Mouse (Mus musculus) heart, embryonic 15.5 days (tissue): ENCODE measurements around the gene Rrm1. TPM values are rescaled to one million over a fixed set of nuclear protein-coding genes. Genes with fewer than 3 reads are reported as not detected.
"Not testable (repeated sequence)": the region's sequence is repeated elsewhere in the genome, so short reads cannot be mapped to it uniquely, and the experiment has no call there.

Source experiments
- ATAC-seq: fragments of 200-750 bp; cut with Nextera tagmentation; replicated peaks from 2 replicates; pipeline ENCODE4 v1.8.0; 2017; ENCODE audit warnings: low read depth, moderate TSS enrichment; ENCODE audit not compliant: insufficient number of reproducible peaks, insufficient read depth, low FRiP score
- H3K27ac ChIP-seq: fragments of 300-500 bp; sonication (generic); 2 replicates; pipeline ENCODE4 v1.5.1; 2015; ENCODE audit warnings: mild to moderate bottlenecking, inconsistent platforms
- H3K27me3 ChIP-seq: fragments of 300-500 bp; sonication (generic); 2 replicates; pipeline ENCODE4 v1.6.1; 2015; ENCODE audit warnings: inconsistent platforms
- H3K36me3 ChIP-seq: fragments of 300-500 bp; sonication (generic); 2 replicates; pipeline ENCODE4 v1.6.1; 2015; ENCODE audit warnings: mild to moderate bottlenecking, inconsistent platforms
- H3K4me1 ChIP-seq: fragments of 300-500 bp; sonication (generic); replicated peaks from 2 replicates; pipeline ENCODE4 v1.6.1; 2015; ENCODE audit warnings: inconsistent platforms
- H3K4me2 ChIP-seq: fragments of 300-500 bp; sonication (generic); 2 replicates; pipeline ENCODE4 v1.6.1; 2015; ENCODE audit warnings: inconsistent platforms, mild to moderate bottlenecking, moderate library complexity
- H3K4me3 ChIP-seq: fragments of 300-500 bp; sonication (generic); 2 replicates; pipeline ENCODE4 v1.5.1; 2015; ENCODE audit warnings: mild to moderate bottlenecking, inconsistent platforms
- H3K9ac ChIP-seq: fragments of 300-500 bp; sonication (generic); 2 replicates; pipeline ENCODE4 v1.6.1; 2015; ENCODE audit warnings: mild to moderate bottlenecking, inconsistent platforms
- H3K9me3 ChIP-seq: fragments of 300-500 bp; sonication (generic); replicated peaks from 2 replicates; pipeline ENCODE4 v1.6.1; 2016; ENCODE audit warnings: inconsistent platforms
- WGBS: fragments of 180-500 bp; shearing (Covaris S2); methylation state at CpG from one replicate; pipeline ENCODE4 v1.1.7; 2015; ENCODE audit warnings: mixed read lengths; 5-methylcytosine and 5-hydroxymethylcytosine counted together
- polyA plus RNA-seq: library from polyadenylated mRNA; unstranded; fragments of >200 nt; fragmentation: Nextera tagmentation; extraction: Ambion mirVana; gene quantifications from 2 replicates; pipeline ENCODE4 v1.2.1, GENCODE M21; 2015

The Rrm1 gene
- polyA plus RNA-seq, 1 experiment from 2014 or later: 99.0 TPM

GRCm38 (mm10) chr7:102478425-102478824 lies 36.9 kb downstream of the Rrm1 start:
- Histone ChIP-seq H3K4me3 (no peak overlapping the region), H3K9me3 (no peaks in the 10 kb centered on the region), H3K4me1 (peaks cover 7% of the 10 kb centered on the region), H3K27me3 (no peaks in the 10 kb centered on the region), H3K9ac (no peak overlapping the region), H3K4me2 (no peak overlapping the region), H3K27ac (no peak overlapping the region), H3K36me3 (no peaks in the 10 kb centered on the region)
- ATAC-seq: no peak
- 85% methylated on average over 4 of the region's 4 CpGs for WGBS

- 73% methylated on average over 3 of the region's 3 CpGs for WGBS
- H3K27ac ChIP-seq: no peak overlapping the region
- no peaks in the 10 kb centered on the region for H3K9me3 ChIP-seq
- H3K27me3 ChIP-seq: no peaks in the 10 kb centered on the region
- H3K9ac ChIP-seq: no peak overlapping the region
- no peak for ATAC-seq
- H3K4me1 ChIP-seq: peaks cover 7% of the 10 kb centered on the region
- no peak overlapping the region for H3K4me2 ChIP-seq
- H3K4me3 ChIP-seq: no peak overlapping the region
- H3K36me3 ChIP-seq: no peaks in the 10 kb centered on the region
These were observed 37.4 kb downstream of the Rrm1 start for GRCm38 (mm10) chr7:102478926-102479325.

- Histone ChIP-seq H3K27me3 (no peaks in the 10 kb centered on the region), H3K4me2 (no peak overlapping the region), H3K4me3 (no peak overlapping the region), H3K9ac (no peak overlapping the region), H3K9me3 (no peaks in the 10 kb centered on the region), H3K4me1 (peaks cover 7% of the 10 kb centered on the region), H3K27ac (no peak overlapping the region), H3K36me3 (no peaks in the 10 kb centered on the region)
- 50% methylated on average over 5 of the region's 5 CpGs for WGBS
- ATAC-seq: no peak
These were observed 38.0 kb downstream of the Rrm1 start for GRCm38 (mm10) chr7:102479368-102480078.

GRCm38 (mm10) chr7:102480821-102481220 lies 39.3 kb downstream of the Rrm1 start:
- 45% methylated on average over 4 of the region's 4 CpGs for WGBS
- no peak overlapping the region for H3K27ac ChIP-seq
- ATAC-seq: no peak

GRCm38 (mm10) chr7:102481579-102481978 lies 40.1 kb downstream of the Rrm1 start, which contains the start of gene Olfr543:
TSS of gene Olfr543 (minus strand) at chr7:102481679.
- 94% methylated on average over 4 of the region's 4 CpGs for WGBS
- H3K36me3 ChIP-seq: no peaks in the 10 kb centered on the region
- H3K9ac ChIP-seq: no peak within 1 kb of the TSS
- no peaks in the 10 kb centered on the region for H3K9me3 ChIP-seq
- H3K4me1 ChIP-seq: peaks cover 7% of the 10 kb centered on the region
- no peak within 1 kb of the TSS for H3K4me2 ChIP-seq
- no peak within 1 kb of the TSS for H3K4me3 ChIP-seq
- H3K27me3 ChIP-seq: no peaks in the 10 kb centered on the region
- no peak within 1 kb of the TSS for H3K27ac ChIP-seq
- ATAC-seq: no peak

More at GRCm38 (mm10) chr7:102480821-102481220, 39.3 kb downstream of the Rrm1 start:
- Histone ChIP-seq H3K4me1 (peaks cover 7% of the 10 kb centered on the region), H3K27me3 (no peaks in the 10 kb centered on the region), H3K9me3 (no peaks in the 10 kb centered on the region), H3K4me3 (no peak overlapping the region), H3K9ac (no peak overlapping the region), H3K36me3 (no peaks in the 10 kb centered on the region), H3K4me2 (no peak overlapping the region)

GRCm38 (mm10) chr7:102483665-102484064 lies 42.2 kb downstream of the Rrm1 start:
- no peak overlapping the region for H3K4me3 ChIP-seq
- H3K36me3 ChIP-seq: no peaks in the 10 kb centered on the region
- H3K27ac ChIP-seq: no peak overlapping the region
- no peak overlapping the region for H3K4me2 ChIP-seq
- no peak for ATAC-seq
- H3K9ac ChIP-seq: no peak overlapping the region
- H3K9me3 ChIP-seq: no peaks in the 10 kb centered on the region
- no peaks in the 10 kb centered on the region for H3K27me3 ChIP-seq
- H3K4me1 ChIP-seq: peaks cover 7% of the 10 kb centered on the region
- WGBS: 40% methylated on average over 2 of the region's 2 CpGs

GRCm38 (mm10) chr7:102484766-102485165 lies 43.3 kb downstream of the Rrm1 start:
- H3K9me3 ChIP-seq, H3K27me3 ChIP-seq, H3K27ac ChIP-seq, H3K4me2 ChIP-seq, H3K36me3 ChIP-seq, H3K4me3 ChIP-seq, H3K4me1 ChIP-seq, H3K9ac ChIP-seq, ATAC-seq: not testable (repeated sequence)
- 66% methylated on average over 8 of the region's 8 CpGs for WGBS

- H3K4me2 ChIP-seq: no peak overlapping the region
- H3K9ac ChIP-seq: no peak overlapping the region
- H3K27ac ChIP-seq: no peak overlapping the region
- 31% methylated on average over 1 of the region's 1 CpGs for WGBS
- H3K27me3 ChIP-seq: no peaks in the 10 kb centered on the region
- no peaks in the 10 kb centered on the region for H3K9me3 ChIP-seq
- H3K36me3 ChIP-seq: no peaks in the 10 kb centered on the region
- H3K4me1 ChIP-seq: no peaks in the 10 kb centered on the region
- H3K4me3 ChIP-seq: no peak overlapping the region
- no peak for ATAC-seq
These were observed 44.6 kb downstream of the Rrm1 start for GRCm38 (mm10) chr7:102486105-102486504.

- no peaks in the 10 kb centered on the region for H3K4me1 ChIP-seq
- ATAC-seq: no peak
- no peak within 1 kb of the TSS for H3K4me2 ChIP-seq
- no peaks in the 10 kb centered on the region for H3K36me3 ChIP-seq
- WGBS: 38% methylated on average over 1 of the region's 1 CpGs
- H3K27me3 ChIP-seq: no peaks in the 10 kb centered on the region
- H3K27ac ChIP-seq: no peak within 1 kb of the TSS
- no peaks in the 10 kb centered on the region for H3K9me3 ChIP-seq
- H3K9ac ChIP-seq: no peak within 1 kb of the TSS
- H3K4me3 ChIP-seq: no peak within 1 kb of the TSS
These were observed 46.7 kb downstream of the Rrm1 start, which contains the start of gene Olfr544 for GRCm38 (mm10) chr7:102488161-102488560. TSS of gene Olfr544 (minus strand) at chr7:102488313.

- not testable (repeated sequence) for H3K27me3 ChIP-seq, H3K4me1 ChIP-seq, ATAC-seq, H3K9ac ChIP-seq, H3K9me3 ChIP-seq, H3K4me2 ChIP-seq, H3K4me3 ChIP-seq, H3K36me3 ChIP-seq, H3K27ac ChIP-seq
- 35% methylated on average over 7 of the region's 7 CpGs for WGBS
These were observed 52.9 kb downstream of the Rrm1 start for GRCm38 (mm10) chr7:102494416-102494815.

GRCm38 (mm10) chr7:102499473-102499872 lies 58.0 kb downstream of the Rrm1 start, which contains the start of gene Olfr545:
TSS of gene Olfr545 (minus strand) at chr7:102499573.
- ATAC-seq: no peak
- H3K9ac ChIP-seq: no peak within 1 kb of the TSS
- H3K36me3 ChIP-seq: no peaks in the 10 kb centered on the region
- H3K4me3 ChIP-seq: no peak within 1 kb of the TSS
- H3K27ac ChIP-seq: no peak within 1 kb of the TSS
- no peaks in the 10 kb centered on the region for H3K9me3 ChIP-seq
- H3K4me1 ChIP-seq: no peaks in the 10 kb centered on the region
- WGBS: 63% methylated on average over 3 of the region's 3 CpGs
- H3K27me3 ChIP-seq: no peaks in the 10 kb centered on the region
- H3K4me2 ChIP-seq: no peak within 1 kb of the TSS

- no peaks in the 10 kb centered on the region for H3K4me1 ChIP-seq
- no peak overlapping the region for H3K4me2 ChIP-seq
- WGBS: 71% methylated on average over 5 of the region's 5 CpGs
- H3K27ac ChIP-seq: no peak overlapping the region
- no peaks in the 10 kb centered on the region for H3K9me3 ChIP-seq
- no peaks in the 10 kb centered on the region for H3K27me3 ChIP-seq
- no peak overlapping the region for H3K4me3 ChIP-seq
- ATAC-seq: no peak
- H3K36me3 ChIP-seq: no peaks in the 10 kb centered on the region
- H3K9ac ChIP-seq: no peak overlapping the region
These were observed 60.5 kb downstream of the Rrm1 start for GRCm38 (mm10) chr7:102501986-102502385.
